Mouse (Mus musculus): ENCODE results near the gene Trim72. TPM values are rescaled to one million over a fixed set of nuclear protein-coding genes. Genes with fewer than 3 reads are reported as not detected.
A peak's percentile ranks its signal among the peaks of the same experiment; 100 is the strongest.

Gene Trim72
- 0.31 and 0.40 TPM in 2 replicates for polyA plus RNA-seq (2015; fragmentation: Nextera tagmentation; extraction: Ambion mirVana)

GRCm38 (mm10) chr7:128003688-128004087, at the start of gene Trim72:
Gene Trim72 (plus strand): TSS chr7:128003949.
- H3K4me3 ChIP-seq (replicated peaks): no peak within 1 kb of the TSS
- peak within 1 kb of the TSS; percentile 17 for H3K4me2 ChIP-seq
- H3K27ac ChIP-seq (replicated peaks): no peak within 1 kb of the TSS
- no peaks in the 10 kb centered on the region for H3K9me3 ChIP-seq (replicated peaks)
- no peak for ATAC-seq (ENCODE audit: low FRiP score)
- no peaks in the 10 kb centered on the region for H3K36me3 ChIP-seq
- no peaks in the 10 kb centered on the region for H3K4me1 ChIP-seq
- H3K9ac ChIP-seq (replicated peaks): no peak within 1 kb of the TSS
- no peaks in the 10 kb centered on the region; the same call in 1 of the 2 replicates for H3K27me3 ChIP-seq (replicated peaks)
- 89% methylated on average over 2 of the region's 2 CpGs for WGBS

- Histone ChIP-seq H3K27ac (replicated peaks) (no peak overlapping the region), H3K9ac (replicated peaks) (no peak overlapping the region), H3K9me3 (replicated peaks) (no peaks in the 10 kb centered on the region), H3K4me2 (no peak overlapping the region), H3K36me3 (no peaks in the 10 kb centered on the region), H3K4me1 (no peaks in the 10 kb centered on the region), H3K27me3 (replicated peaks) (no peaks in the 10 kb centered on the region), H3K4me3 (replicated peaks) (no peak overlapping the region)
- no peak for ATAC-seq (ENCODE audit: low FRiP score)
- 69% methylated on average over 5 of the region's 5 CpGs for WGBS
Observed at GRCm38 (mm10) chr7:127959364-127959763, 44.4 kb upstream of the Trim72 start.

GRCm38 (mm10) chr7:127966371-127966918, 37.3 kb upstream of the Trim72 start:
- Histone ChIP-seq H3K4me1 (peaks cover 29% of the 10 kb centered on the region), H3K36me3 (peaks cover 16% of the 10 kb centered on the region), H3K4me3 (replicated peaks) (peak overlapping the region; percentile 99), H3K27me3 (replicated peaks) (no peaks in the 10 kb centered on the region), H3K4me2 (peak overlapping the region; percentile 78), H3K9ac (replicated peaks) (peak overlapping the region; percentile 99), H3K27ac (replicated peaks) (peak overlapping the region; percentile 99), H3K9me3 (replicated peaks) (no peaks in the 10 kb centered on the region)
- WGBS: 6% methylated on average over 10 of the region's 10 CpGs
- peak; percentile 16; the same call in 1 of the 2 replicates for ATAC-seq (ENCODE audit: low FRiP score)

- H3K36me3 ChIP-seq: peaks cover 25% of the 10 kb centered on the region
- H3K27me3 ChIP-seq (replicated peaks): no peaks in the 10 kb centered on the region
- H3K4me1 ChIP-seq: peaks cover 29% of the 10 kb centered on the region
- H3K9ac ChIP-seq (replicated peaks): peak within 1 kb of the TSS; percentile 99
- peak within 1 kb of the TSS; percentile 78 for H3K4me2 ChIP-seq
- ATAC-seq (ENCODE audit: low FRiP score): peak; percentile 93
- WGBS: under 1% methylated on average over 75 of the region's 92 CpGs
- peak within 1 kb of the TSS; percentile 99 for H3K4me3 ChIP-seq (replicated peaks)
- peak within 1 kb of the TSS; percentile 99 for H3K27ac ChIP-seq (replicated peaks)
- no peaks in the 10 kb centered on the region for H3K9me3 ChIP-seq (replicated peaks)
Observed at GRCm38 (mm10) chr7:127967004-127967921, 36.5 kb upstream of the Trim72 start, which contains the start of gene Fus. Gene Fus (plus strand): TSS chr7:127967457.

- Histone ChIP-seq H3K36me3 (peaks cover 33% of the 10 kb centered on the region), H3K9me3 (replicated peaks) (no peaks in the 10 kb centered on the region), H3K9ac (replicated peaks) (peak overlapping the region; percentile 99), H3K27me3 (replicated peaks) (no peaks in the 10 kb centered on the region), H3K4me3 (replicated peaks) (peak overlapping the region; percentile 99), H3K4me1 (peaks cover 29% of the 10 kb centered on the region), H3K4me2 (peak overlapping the region; percentile 78), H3K27ac (replicated peaks) (peak overlapping the region; percentile 99)
- ATAC-seq (ENCODE audit: low FRiP score): peak; percentile 28; the same call in 1 of the 2 replicates
- under 1% methylated on average over 41 of the region's 42 CpGs for whole genome bisulfite sequencing
Observed at GRCm38 (mm10) chr7:127967922-127968828, 35.6 kb upstream of the Trim72 start.

- H3K27me3 ChIP-seq (replicated peaks): no peaks in the 10 kb centered on the region
- H3K4me1 ChIP-seq: peaks cover 15% of the 10 kb centered on the region
- no peak overlapping the region for H3K4me2 ChIP-seq
- H3K4me3 ChIP-seq (replicated peaks): no peak overlapping the region
- no peak overlapping the region for H3K9ac ChIP-seq (replicated peaks)
- H3K36me3 ChIP-seq: peaks cover 87% of the 10 kb centered on the region
- H3K9me3 ChIP-seq (replicated peaks): no peaks in the 10 kb centered on the region
- H3K27ac ChIP-seq (replicated peaks): no peak overlapping the region
- no peak for ATAC-seq (ENCODE audit: low FRiP score)
- WGBS: 96% methylated on average over 2 of the region's 2 CpGs
Observed at GRCm38 (mm10) chr7:127974413-127974930, 29.3 kb upstream of the Trim72 start.

GRCm38 (mm10) chr7:127978856-127979255, 24.9 kb upstream of the Trim72 start:
- H3K27ac ChIP-seq (replicated peaks): no peak overlapping the region
- H3K4me3 ChIP-seq (replicated peaks): no peak overlapping the region
- no peaks in the 10 kb centered on the region for H3K9me3 ChIP-seq (replicated peaks)
- H3K27me3 ChIP-seq (replicated peaks): no peaks in the 10 kb centered on the region
- no peak overlapping the region for H3K9ac ChIP-seq (replicated peaks)
- peaks cover 89% of the 10 kb centered on the region for H3K36me3 ChIP-seq
- no peak overlapping the region for H3K4me2 ChIP-seq
- H3K4me1 ChIP-seq: 0 out of 2 replicates have a peak, but pooled peaks cover 6% of the 10 kb centered on the region
- 98% methylated on average over 2 of the region's 2 CpGs for WGBS
- ATAC-seq (ENCODE audit: low FRiP score): no peak

- no peak for ATAC-seq (ENCODE audit: low FRiP score)
- Histone ChIP-seq H3K4me2 (no peak overlapping the region), H3K27ac (replicated peaks) (no peak overlapping the region), H3K9me3 (replicated peaks) (no peaks in the 10 kb centered on the region), H3K27me3 (replicated peaks) (no peaks in the 10 kb centered on the region), H3K9ac (replicated peaks) (no peak overlapping the region), H3K36me3 (peaks cover 85% of the 10 kb centered on the region), H3K4me3 (replicated peaks) (no peak overlapping the region), H3K4me1 (no peaks in the 10 kb centered on the region)
- 92% methylated on average over 3 of the region's 3 CpGs for WGBS
Observed at GRCm38 (mm10) chr7:127980606-127981005, 23.1 kb upstream of the Trim72 start.

GRCm38 (mm10) chr7:127988904-127989303, 14.8 kb upstream of the Trim72 start:
- Histone ChIP-seq H3K4me1 (peaks cover 4% of the 10 kb centered on the region), H3K9ac (replicated peaks) (no peak overlapping the region), H3K36me3 (peaks cover 50% of the 10 kb centered on the region), H3K9me3 (replicated peaks) (no peaks in the 10 kb centered on the region), H3K27ac (replicated peaks) (no peak overlapping the region), H3K4me3 (replicated peaks) (no peak overlapping the region), H3K27me3 (replicated peaks) (no peaks in the 10 kb centered on the region), H3K4me2 (no peak overlapping the region)
- WGBS: 92% methylated on average over 1 of the region's 1 CpGs
- no peak for ATAC-seq (ENCODE audit: low FRiP score)

GRCm38 (mm10) chr7:127991643-127992487, 11.9 kb upstream of the Trim72 start:
- H3K9me3 ChIP-seq (replicated peaks): no peaks in the 10 kb centered on the region
- no peaks in the 10 kb centered on the region for H3K27me3 ChIP-seq (replicated peaks)
- H3K36me3 ChIP-seq: peaks cover 27% of the 10 kb centered on the region
- peak; percentile 39; the same call in 1 of the 2 replicates for ATAC-seq (ENCODE audit: low FRiP score)
- no peak overlapping the region for H3K4me3 ChIP-seq (replicated peaks)
- 46% methylated on average over 6 of the region's 6 CpGs for WGBS
- H3K4me2 ChIP-seq: no peak overlapping the region
- H3K9ac ChIP-seq (replicated peaks): no peak overlapping the region
- H3K27ac ChIP-seq (replicated peaks): no peak overlapping the region; the same call in 1 of the 2 replicates
- H3K4me1 ChIP-seq: peaks cover 4% of the 10 kb centered on the region
